Mouse (Mus musculus) neural tube, embryonic 14.5 days (tissue): ENCODE measurements around the gene Fahd1. TPM values are rescaled to one million over a fixed set of nuclear protein-coding genes. Genes with fewer than 3 reads are reported as not detected.

Source experiments
- ATAC-seq: fragments of 200-750 bp; cut with Nextera tagmentation; 2 replicates; pipeline ENCODE4 v1.8.0; 2017; ENCODE audit warnings: low read depth, mild to moderate bottlenecking, moderate TSS enrichment, moderate library complexity
- H3K27ac ChIP-seq: fragments of 300-500 bp; sonication (generic); 2 replicates; pipeline ENCODE4 v1.5.1; 2014; ENCODE audit warnings: low read depth, mild to moderate bottlenecking, control low read depth, low read length, moderate library complexity, mixed read lengths
- H3K27me3 ChIP-seq: fragments of 300-500 bp; sonication (generic); 2 replicates; pipeline ENCODE4 v1.6.1; 2014; ENCODE audit warnings: low read length; ENCODE audit not compliant: control insufficient read depth, insufficient read depth
- H3K36me3 ChIP-seq: fragments of 300-500 bp; sonication (generic); 2 replicates; pipeline ENCODE4 v1.6.1; 2014; ENCODE audit warnings: low read length, mixed read lengths; ENCODE audit not compliant: control insufficient read depth, insufficient read depth
- H3K4me1 ChIP-seq: fragments of 300-500 bp; sonication (generic); 2 replicates; pipeline ENCODE4 v1.6.1; 2014; ENCODE audit warnings: low read length; ENCODE audit not compliant: control insufficient read depth, insufficient read depth
- H3K4me2 ChIP-seq: fragments of 300-500 bp; sonication (generic); 2 replicates; pipeline ENCODE4 v1.6.1; 2014; ENCODE audit warnings: mild to moderate bottlenecking, low read depth, low read length, control low read depth
- H3K4me3 ChIP-seq: fragments of 300-500 bp; sonication (generic); 2 replicates; pipeline ENCODE4 v1.5.1; 2014; ENCODE audit warnings: low read depth, low read length, control low read depth, mixed read lengths
- H3K9ac ChIP-seq: fragments of 300-500 bp; sonication (generic); replicated peaks from 2 replicates; pipeline ENCODE4 v1.6.1; 2014; ENCODE audit warnings: low read depth, mild to moderate bottlenecking, control low read depth, low read length, mixed read lengths
- H3K9me3 ChIP-seq: fragments of 300-500 bp; sonication (generic); 2 replicates; pipeline ENCODE4 v1.6.1; 2016; ENCODE audit warnings: low read length; ENCODE audit not compliant: control insufficient read depth
- WGBS: fragments of 180-500 bp; shearing (Covaris S2); extraction: QIAGEN DNeasy Blood & Tissue Kit; methylation state at CpG from one replicate; pipeline ENCODE4 v1.1.7; 2014; 5-methylcytosine and 5-hydroxymethylcytosine counted together
- polyA plus RNA-seq: library from polyadenylated mRNA; unstranded; fragments of >200 nt; fragmentation: Nextera tagmentation; extraction: Ambion mirVana; gene quantifications from 2 replicates; pipeline ENCODE4 v1.2.1, GENCODE M21; 2014

The Fahd1 gene
- polyA plus RNA-seq, 1 experiment from 2014 or later: 27.6 TPM

GRCm38 (mm10) chr17:24894061-24894994 is 44.2 kb upstream of the Fahd1 start:
- H3K27me3 ChIP-seq: no peaks in the 10 kb centered on the region
- H3K4me2 ChIP-seq: peak overlapping the region; percentile 95
- H3K9me3 ChIP-seq: no peaks in the 10 kb centered on the region
- 10% methylated on average over 31 of the region's 31 CpGs for WGBS
- peak overlapping the region; percentile 85 for H3K9ac ChIP-seq
- ATAC-seq: peak; percentile 22; the same call in 1 of the 2 replicates
- peak overlapping the region; percentile 81 for H3K4me3 ChIP-seq
- H3K36me3 ChIP-seq: peaks cover 61% of the 10 kb centered on the region
- peak overlapping the region; percentile 83 for H3K27ac ChIP-seq
- H3K4me1 ChIP-seq: peaks cover 30% of the 10 kb centered on the region

- Histone ChIP-seq H3K4me2 (no peak overlapping the region), H3K4me1 (peaks cover 30% of the 10 kb centered on the region), H3K9ac (no peak overlapping the region), H3K27me3 (no peaks in the 10 kb centered on the region), H3K27ac (no peak overlapping the region), H3K36me3 (peaks cover 50% of the 10 kb centered on the region), H3K9me3 (no peaks in the 10 kb centered on the region), H3K4me3 (no peak overlapping the region)
- ATAC-seq: no peak
- 100% methylated on average over 2 of the region's 2 CpGs for WGBS
These were observed 43.1 kb upstream of the Fahd1 start for GRCm38 (mm10) chr17:24893276-24893675.

GRCm38 (mm10) chr17:24892785-24893184 is 42.6 kb upstream of the Fahd1 start:
- H3K27me3 ChIP-seq: no peaks in the 10 kb centered on the region
- no peak overlapping the region for H3K27ac ChIP-seq
- H3K4me1 ChIP-seq: peaks cover 31% of the 10 kb centered on the region
- no peak overlapping the region for H3K4me3 ChIP-seq
- no peaks in the 10 kb centered on the region for H3K9me3 ChIP-seq
- no peak overlapping the region for H3K9ac ChIP-seq
- H3K4me2 ChIP-seq: no peak overlapping the region
- 89% methylated on average over 12 of the region's 12 CpGs for WGBS
- ATAC-seq: no peak
- H3K36me3 ChIP-seq: peaks cover 46% of the 10 kb centered on the region

- peaks cover 29% of the 10 kb centered on the region for H3K4me1 ChIP-seq
- no peaks in the 10 kb centered on the region for H3K9me3 ChIP-seq
- H3K9ac ChIP-seq: no peak overlapping the region
- H3K27me3 ChIP-seq: no peaks in the 10 kb centered on the region
- H3K4me3 ChIP-seq: no peak overlapping the region
- no peak overlapping the region for H3K27ac ChIP-seq
- no peak overlapping the region for H3K4me2 ChIP-seq
- no peak for ATAC-seq
- 90% methylated on average over 13 of the region's 13 CpGs for WGBS
- peaks cover 39% of the 10 kb centered on the region for H3K36me3 ChIP-seq
These were observed 41.2 kb upstream of the Fahd1 start for GRCm38 (mm10) chr17:24891321-24891720.

- no peak for ATAC-seq
- Histone ChIP-seq H3K9me3 (no peaks in the 10 kb centered on the region), H3K36me3 (peaks cover 39% of the 10 kb centered on the region), H3K27me3 (no peaks in the 10 kb centered on the region), H3K27ac (no peak overlapping the region), H3K9ac (no peak overlapping the region), H3K4me1 (peaks cover 25% of the 10 kb centered on the region), H3K4me2 (no peak overlapping the region), H3K4me3 (no peak overlapping the region)
- WGBS: 91% methylated on average over 19 of the region's 19 CpGs
These were observed 40.3 kb upstream of the Fahd1 start for GRCm38 (mm10) chr17:24890151-24891092.

- H3K9me3 ChIP-seq: no peaks in the 10 kb centered on the region
- H3K4me1 ChIP-seq: peaks cover 22% of the 10 kb centered on the region
- no peak overlapping the region for H3K4me2 ChIP-seq
- peaks cover 39% of the 10 kb centered on the region for H3K36me3 ChIP-seq
- H3K27me3 ChIP-seq: no peaks in the 10 kb centered on the region
- ATAC-seq: no peak
- WGBS: 89% methylated on average over 3 of the region's 3 CpGs
- no peak overlapping the region for H3K4me3 ChIP-seq
- H3K27ac ChIP-seq: no peak overlapping the region
- no peak overlapping the region for H3K9ac ChIP-seq
These were observed 38.7 kb upstream of the Fahd1 start for GRCm38 (mm10) chr17:24888862-24889261.

- H3K4me3 ChIP-seq: peak overlapping the region; percentile 89
- WGBS: 65% methylated on average over 18 of the region's 18 CpGs
- H3K36me3 ChIP-seq: peaks cover 37% of the 10 kb centered on the region
- no peaks in the 10 kb centered on the region for H3K27me3 ChIP-seq
- H3K9me3 ChIP-seq: no peaks in the 10 kb centered on the region
- ATAC-seq: no peak
- no peak overlapping the region for H3K27ac ChIP-seq
- peaks cover 16% of the 10 kb centered on the region for H3K4me1 ChIP-seq
- peak overlapping the region; percentile 82 for H3K9ac ChIP-seq
- H3K4me2 ChIP-seq: peak overlapping the region; percentile 86
These were observed 37.3 kb upstream of the Fahd1 start for GRCm38 (mm10) chr17:24887291-24888080.

GRCm38 (mm10) chr17:24886932-24887271 is 36.7 kb upstream of the Fahd1 start:
- Histone ChIP-seq H3K36me3 (peaks cover 31% of the 10 kb centered on the region), H3K27ac (peak overlapping the region; percentile 62), H3K4me2 (peak overlapping the region; percentile 86), H3K27me3 (no peaks in the 10 kb centered on the region), H3K9me3 (no peaks in the 10 kb centered on the region), H3K4me3 (peak overlapping the region; percentile 89), H3K4me1 (peaks cover 16% of the 10 kb centered on the region), H3K9ac (peak overlapping the region; percentile 82)
- ATAC-seq: no peak; the same call in none of the 2 replicates
- WGBS: under 1% methylated on average over 18 of the region's 18 CpGs
